Mouse (Mus musculus) stomach, postnatal 0 days (tissue): ENCODE measurements around the gene Rab9b. TPM values are rescaled to one million over a fixed set of nuclear protein-coding genes. Genes with fewer than 3 reads are reported as not detected.

Experiments used
- ATAC-seq: fragments of 200-750 bp; cut with Nextera tagmentation; 2 replicates; pipeline ENCODE4 v1.8.0; 2017; ENCODE audit not compliant: low FRiP score, low TSS enrichment
- DNase-seq: peaks from one replicate; pipeline ENCODE4 v3.0.0-alpha.2; 2016; ENCODE audit warnings: low spot score
- H3K27ac ChIP-seq: fragments of 300-500 bp; sonication (generic); replicated peaks from 2 replicates; pipeline ENCODE4 v1.5.1; 2014; ENCODE audit warnings: mild to moderate bottlenecking, control low read depth
- H3K27me3 ChIP-seq: fragments of 300-500 bp; sonication (generic); 2 replicates; pipeline ENCODE4 v1.6.1; 2014; ENCODE audit warnings: low read length; ENCODE audit not compliant: control insufficient read depth, insufficient read depth
- H3K36me3 ChIP-seq: fragments of 300-500 bp; sonication (generic); 2 replicates; pipeline ENCODE4 v1.6.1; 2014; ENCODE audit warnings: low read length, mixed read lengths; ENCODE audit not compliant: control insufficient read depth, insufficient read depth
- H3K4me1 ChIP-seq: fragments of 300-500 bp; sonication (generic); replicated peaks from 2 replicates; pipeline ENCODE4 v1.6.1; 2014; ENCODE audit warnings: antibody characterized with exemption; ENCODE audit not compliant: control insufficient read depth, insufficient read depth
- H3K4me2 ChIP-seq: fragments of 300-500 bp; sonication (generic); replicated peaks from 2 replicates; pipeline ENCODE4 v1.6.1; 2014; ENCODE audit warnings: low read depth, mild to moderate bottlenecking, control low read depth, moderate library complexity
- H3K4me3 ChIP-seq: fragments of 300-500 bp; sonication (generic); 2 replicates; pipeline ENCODE4 v1.5.1; 2014; ENCODE audit warnings: low read depth, low read length, control low read depth
- H3K9ac ChIP-seq: fragments of 300-500 bp; sonication (generic); 2 replicates; pipeline ENCODE4 v1.6.1; 2014; ENCODE audit warnings: mild to moderate bottlenecking, low read length, control low read depth, mixed read lengths
- H3K9me3 ChIP-seq: fragments of 300-500 bp; sonication (generic); 2 replicates; pipeline ENCODE4 v1.6.1; 2016; ENCODE audit warnings: low read length; ENCODE audit not compliant: control insufficient read depth
- CTCF ChIP-seq: IDR thresholded peaks from 2 replicates; pipeline ENCODE4 v1.5.1; 2016; ENCODE audit warnings: antibody characterized with exemption, low read depth, mild to moderate bottlenecking, moderate library complexity
- EP300 ChIP-seq: optimal IDR thresholded peaks from 2 replicates; pipeline ENCODE3; 2016; ENCODE audit warnings: antibody characterized with exemption
- WGBS: fragments of 180-500 bp; shearing (Covaris S2); extraction: QIAGEN DNeasy Blood & Tissue Kit; methylation state at CpG from one replicate; pipeline ENCODE4 v1.1.7; 2014; 5-methylcytosine and 5-hydroxymethylcytosine counted together
- polyA plus RNA-seq: library from polyadenylated mRNA; unstranded; fragments of >200 nt; fragmentation: Nextera tagmentation; extraction: Ambion mirVana; gene quantifications from 2 replicates; pipeline ENCODE4 v1.2.1, GENCODE M21; 2015

Rab9b gene
- polyA plus RNA-seq, 1 experiment from 2014 or later = 0.30 TPM

DNA sequence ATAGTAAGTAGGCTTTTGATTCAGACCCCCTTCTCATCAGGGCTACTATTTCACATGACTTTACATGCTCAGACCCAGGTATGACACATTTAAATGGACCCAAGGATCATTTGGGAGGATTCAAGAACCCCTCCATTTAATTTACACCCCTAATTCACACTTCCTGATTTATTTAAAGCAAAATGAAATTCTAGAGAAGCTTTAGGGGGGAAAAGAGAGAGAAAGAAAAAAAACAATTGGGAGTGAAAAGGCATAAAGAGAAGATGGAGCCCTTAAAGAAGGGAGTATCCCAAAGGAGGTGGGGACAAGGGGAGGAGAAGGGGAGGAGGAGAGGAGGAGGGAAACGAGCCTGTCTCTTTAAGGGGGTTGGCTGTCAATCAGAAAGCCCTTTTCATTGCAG, 46.2 kb downstream of the Rab9b start, which contains the start of gene Plp1:
Gene Plp1 (plus strand): TSS at position 301 of the 400 bp plus-strand sequence.
- H3K27ac ChIP-seq = no peak within 1 kb of the TSS
- no peaks in the 10 kb centered on the region for H3K4me1 ChIP-seq
- no peaks in the 10 kb centered on the region for H3K9me3 ChIP-seq
- DNase-seq (no peak), ATAC-seq (no peak)
- no peaks in the 10 kb centered on the region for H3K27me3 ChIP-seq
- no peak within 1 kb of the TSS for H3K9ac ChIP-seq
- H3K4me2 ChIP-seq = no peak within 1 kb of the TSS
- 42% methylated on average over 1 of the region's 1 CpGs for WGBS
- H3K4me3 ChIP-seq = no peak within 1 kb of the TSS
- no peaks in the 10 kb centered on the region for H3K36me3 ChIP-seq
- no peak for TF ChIP-seq EP300
- no peak for TF ChIP-seq CTCF

GRCm38 (mm10) chrX:136820250-136820649, 48.3 kb downstream of the Rab9b start:
- Histone ChIP-seq H3K9me3 (no peaks in the 10 kb centered on the region), H3K9ac (no peak overlapping the region), H3K4me2 (no peak overlapping the region), H3K27me3 (no peaks in the 10 kb centered on the region), H3K27ac (no peak overlapping the region), H3K36me3 (no peaks in the 10 kb centered on the region), H3K4me3 (no peak overlapping the region), H3K4me1 (no peaks in the 10 kb centered on the region)
- DNase-seq (peak; percentile 70), ATAC-seq (no peak)
- TF ChIP-seq CTCF = peak; percentile 86
- TF ChIP-seq EP300 = no peak
- 0% methylated on average over 1 of the region's 1 CpGs for WGBS

GRCm38 (mm10) chrX:136819752-136820151, 48.8 kb downstream of the Rab9b start:
- ATAC-seq (no peak), DNase-seq (no peak)
- no peak overlapping the region for H3K27ac ChIP-seq
- 77% methylated on average over 6 of the region's 6 CpGs for WGBS
- H3K4me3 ChIP-seq = no peak overlapping the region
- no peaks in the 10 kb centered on the region for H3K4me1 ChIP-seq
- no peak overlapping the region for H3K9ac ChIP-seq
- no peaks in the 10 kb centered on the region for H3K27me3 ChIP-seq
- no peaks in the 10 kb centered on the region for H3K36me3 ChIP-seq
- H3K9me3 ChIP-seq = no peaks in the 10 kb centered on the region
- TF ChIP-seq CTCF = no peak
- no peak for TF ChIP-seq EP300
- H3K4me2 ChIP-seq = no peak overlapping the region

Other genes with a start within 250 kb of the Rab9b start
- gene Tceal1, start 160.8 kb downstream of the Rab9b start, polyA plus RNA-seq = 7.6 and 8.2 TPM in 2 replicates
- 303 and 335 TPM in 2 replicates for gene Morf4l2, start 125.1 kb downstream of the Rab9b start, polyA plus RNA-seq
- not detected in 2 replicates for gene Glra4, start 88.6 kb downstream of the Rab9b start, polyA plus RNA-seq
- 4.5 TPM in 2 replicates for gene Plp1, start 46.1 kb downstream of the Rab9b start, polyA plus RNA-seq
- gene H2bfm, start 58.6 kb upstream of the Rab9b start, polyA plus RNA-seq = not detected in 2 replicates
- 21.3 and 28.4 TPM in 2 replicates for gene Tmsb15b2, start 106.7 kb upstream of the Rab9b start, polyA plus RNA-seq
- gene Tmsb15l, start 108.1 kb upstream of the Rab9b start, polyA plus RNA-seq = 2.9 and 3.4 TPM in 2 replicates
- gene Tmsb15b1, start 108.1 kb upstream of the Rab9b start, polyA plus RNA-seq = 17.7 and 21.5 TPM in 2 replicates
- 7.4 and 8.8 TPM in 2 replicates for gene Zcchc18, start 124.4 kb upstream of the Rab9b start, polyA plus RNA-seq
- 4.2 and 4.8 TPM in 2 replicates for gene Slc25a53, start 169.5 kb upstream of the Rab9b start, polyA plus RNA-seq
- 2.8 and 2.9 TPM in 2 replicates for gene Fam199x, start 180.8 kb upstream of the Rab9b start, polyA plus RNA-seq